Mouse (Mus musculus) embryonic facial prominence, embryonic 10.5 days (tissue): ENCODE measurements around the gene Csn1s2b. TPM values are rescaled to one million over a fixed set of nuclear protein-coding genes. Genes with fewer than 3 reads are reported as not detected.
"Not testable (repeated sequence)": the region's sequence is repeated elsewhere in the genome, so short reads cannot be mapped to it uniquely, and the experiment has no call there.

Experiments
- DNase-seq: peaks from one replicate; pipeline ENCODE4 v3.0.0-alpha.2; 2017; ENCODE audit warnings: low spot score
- H3K27ac ChIP-seq: fragments of 300-500 bp; sonication (generic); replicated peaks from 2 replicates; pipeline ENCODE4 v1.5.1; 2016; ENCODE audit warnings: mild to moderate bottlenecking
- H3K27me3 ChIP-seq: fragments of 300-500 bp; sonication (generic); replicated peaks from 2 replicates; pipeline ENCODE4 v1.6.1; 2016; ENCODE audit warnings: low read depth, mild to moderate bottlenecking; ENCODE audit not compliant: poor library complexity, severe bottlenecking
- H3K36me3 ChIP-seq: fragments of 300-500 bp; sonication (generic); replicated peaks from 2 replicates; pipeline ENCODE4 v1.6.1; 2016; ENCODE audit warnings: mild to moderate bottlenecking, moderate library complexity
- H3K4me1 ChIP-seq: fragments of 300-500 bp; sonication (generic); 2 replicates; pipeline ENCODE4 v1.6.1; 2016
- H3K4me3 ChIP-seq: fragments of 300-500 bp; sonication (generic); 2 replicates; pipeline ENCODE4 v1.5.1; 2016; ENCODE audit warnings: mild to moderate bottlenecking, moderate library complexity
- H3K9me3 ChIP-seq: fragments of 300-500 bp; sonication (generic); 2 replicates; pipeline ENCODE4 v1.6.1; 2016; ENCODE audit warnings: mild to moderate bottlenecking
- WGBS: fragments of 180-500 bp; shearing (Covaris S2); methylation state at CpG from one replicate; pipeline ENCODE4 v1.1.7; 2016; 5-methylcytosine and 5-hydroxymethylcytosine counted together
- polyA plus RNA-seq: library from polyadenylated mRNA; unstranded; fragments of >200 nt; fragmentation: Nextera tagmentation; extraction: Ambion mirVana; gene quantifications from 2 replicates; pipeline ENCODE4 v1.2.1, GENCODE M21; 2016

The Csn1s2b gene
- not detected in 2 replicates for polyA plus RNA-seq

DNA sequence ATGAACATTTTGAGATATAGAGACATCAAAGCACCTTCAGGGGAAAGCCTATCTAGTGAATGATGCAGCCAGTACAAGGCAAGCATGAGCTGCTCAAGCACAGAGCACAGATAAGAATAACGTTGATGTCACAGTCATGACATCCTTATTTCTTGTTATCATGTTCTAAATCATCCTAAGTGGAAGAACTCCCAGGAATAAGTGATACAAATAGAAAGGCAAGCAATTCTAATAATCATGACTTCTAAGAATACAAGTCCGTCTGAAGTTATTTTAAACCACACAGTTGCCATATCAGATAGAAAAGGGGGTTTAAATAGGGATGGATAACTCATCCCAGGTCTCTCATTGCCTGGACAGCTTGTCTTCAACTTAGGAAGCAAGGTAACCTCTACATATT is at the start of gene Csn1s2b:
Gene Csn1s2b, plus strand, starts transcription at position 301 of the 400 bp plus-strand sequence.
- H3K4me3 ChIP-seq = no peak within 1 kb of the TSS
- H3K36me3 ChIP-seq = no peaks in the 10 kb centered on the region
- WGBS = 77% methylated on average over 2 of the region's 2 CpGs
- no peak within 1 kb of the TSS for H3K27ac ChIP-seq
- no peaks in the 10 kb centered on the region for H3K27me3 ChIP-seq
- no peaks in the 10 kb centered on the region for H3K4me1 ChIP-seq
- no peak for DNase-seq
- no peaks in the 10 kb centered on the region for H3K9me3 ChIP-seq

DNA sequence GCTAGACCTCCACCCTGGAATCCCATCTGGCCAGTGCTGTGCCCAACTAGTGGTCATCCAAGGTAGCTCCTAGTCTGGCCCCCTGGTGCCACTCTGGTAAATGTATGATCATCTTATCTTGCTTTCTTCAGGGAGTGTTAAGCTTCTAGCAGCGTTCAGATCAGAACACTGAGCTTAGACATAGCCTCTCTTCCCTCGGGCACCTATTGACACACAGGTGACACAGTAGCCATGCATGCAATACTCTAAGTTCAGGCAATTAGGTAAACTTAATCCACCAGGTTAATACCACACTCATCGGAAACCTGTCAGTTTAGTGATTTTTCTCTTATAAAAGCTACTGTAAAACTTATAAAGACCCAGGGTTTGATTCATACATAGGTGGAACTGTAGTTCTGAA is 43.3 kb upstream of the Csn1s2b start:
- Histone ChIP-seq H3K27ac (no peak overlapping the region), H3K4me1 (no peaks in the 10 kb centered on the region), H3K4me3 (no peak overlapping the region), H3K27me3 (no peaks in the 10 kb centered on the region), H3K36me3 (no peaks in the 10 kb centered on the region), H3K9me3 (no peaks in the 10 kb centered on the region)
- WGBS = 87% methylated on average over 3 of the region's 3 CpGs
- DNase-seq = no peak

DNA sequence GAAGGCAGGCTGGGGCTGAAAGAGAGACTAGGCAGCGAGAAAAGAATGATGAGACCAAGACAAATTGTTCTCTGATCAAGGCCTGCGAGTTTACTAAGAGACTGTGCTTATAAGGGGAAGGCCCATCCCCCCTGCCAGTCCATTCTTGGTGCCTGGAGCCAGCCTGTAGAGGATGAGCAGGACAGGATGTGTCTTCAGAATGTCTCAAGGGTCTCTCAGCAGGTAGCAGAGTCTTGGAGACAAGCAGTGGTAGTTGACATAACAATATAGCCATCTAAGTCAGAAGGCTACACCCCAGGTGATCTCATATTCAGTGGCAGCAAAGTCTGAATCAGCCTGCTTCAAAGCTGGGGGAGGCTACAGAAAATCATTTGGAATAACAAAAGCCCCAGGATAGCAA is 35.7 kb upstream of the Csn1s2b start:
- H3K36me3 ChIP-seq, H3K27me3 ChIP-seq, DNase-seq, H3K27ac ChIP-seq, H3K9me3 ChIP-seq, H3K4me1 ChIP-seq, H3K4me3 ChIP-seq: not testable (repeated sequence)
- 40% methylated on average over 2 of the region's 2 CpGs for WGBS

DNA sequence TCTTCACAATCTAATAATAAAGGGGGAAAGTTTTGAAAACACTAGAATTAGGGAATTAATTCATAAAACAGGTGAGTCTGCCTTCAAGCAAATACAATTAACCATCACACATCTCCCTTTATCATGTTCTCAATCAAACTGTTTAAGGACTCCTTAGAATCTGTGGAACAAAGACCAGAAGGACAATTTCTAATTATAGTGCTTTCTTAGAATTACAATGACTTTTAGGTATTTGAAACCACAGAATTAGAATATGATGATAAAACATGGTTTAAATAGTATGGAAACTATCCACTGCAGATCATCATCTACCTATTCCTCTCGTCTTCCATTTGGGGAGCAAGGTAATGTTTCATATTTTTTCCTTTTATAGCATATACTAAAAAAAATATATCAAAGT is 33.6 kb upstream of the Csn1s2b start, which contains the start of gene Csn1s2a:
Gene Csn1s2a, plus strand, starts transcription at position 301 of the 400 bp plus-strand sequence.
- WGBS = 87% methylated on average over 1 of the region's 1 CpGs
- Histone ChIP-seq H3K27me3 (no peaks in the 10 kb centered on the region), H3K4me1 (no peaks in the 10 kb centered on the region), H3K4me3 (no peak within 1 kb of the TSS), H3K27ac (no peak within 1 kb of the TSS), H3K36me3 (no peaks in the 10 kb centered on the region), H3K9me3 (no peaks in the 10 kb centered on the region)
- DNase-seq = no peak

DNA sequence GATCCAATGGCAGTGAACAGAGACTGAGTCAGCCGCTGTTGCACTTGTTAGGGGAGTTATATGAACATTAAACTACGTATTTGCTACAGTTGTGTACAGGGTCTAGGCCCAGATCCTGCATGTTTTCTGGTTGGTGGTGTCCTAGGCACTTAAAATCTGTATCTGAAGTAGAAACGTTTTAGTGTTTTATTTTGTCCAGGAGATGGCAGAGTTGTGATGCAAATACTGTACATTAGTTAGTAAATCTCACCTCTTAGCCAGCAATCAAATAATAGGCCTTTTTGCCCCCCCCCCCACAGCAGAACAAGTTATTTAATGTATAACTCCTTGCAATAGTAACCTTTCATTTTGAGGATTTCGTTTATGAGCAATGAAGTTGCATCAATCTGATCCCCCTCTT is 25.2 kb upstream of the Csn1s2b start:
- Histone ChIP-seq H3K27ac (no peak overlapping the region), H3K27me3 (no peaks in the 10 kb centered on the region), H3K4me3 (no peak overlapping the region), H3K9me3 (no peaks in the 10 kb centered on the region), H3K4me1 (no peaks in the 10 kb centered on the region), H3K36me3 (no peaks in the 10 kb centered on the region)
- no peak for DNase-seq
- 65% methylated on average over 4 of the region's 4 CpGs for WGBS

DNA sequence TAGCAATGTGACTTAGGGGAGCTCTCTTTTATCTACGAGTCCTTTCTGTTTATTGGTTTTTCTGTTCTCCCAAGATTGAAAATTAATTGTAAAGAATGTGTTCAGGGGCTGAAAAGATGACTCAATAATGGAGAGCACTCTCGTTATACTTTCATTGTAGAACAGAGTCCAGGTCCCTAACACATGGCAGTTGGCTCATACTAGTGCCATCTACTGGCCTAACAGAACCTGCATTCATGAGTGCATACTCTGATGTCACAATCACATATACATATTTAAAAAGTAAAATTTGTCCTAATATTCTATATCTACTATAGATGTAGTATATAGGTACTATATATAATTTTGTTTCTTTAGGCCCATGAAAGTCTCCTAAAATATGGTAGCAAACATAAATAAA is 1.4 kb downstream of the Csn1s2b start:
- Histone ChIP-seq H3K27me3 (no peaks in the 10 kb centered on the region), H3K9me3 (no peaks in the 10 kb centered on the region), H3K4me1 (no peaks in the 10 kb centered on the region), H3K4me3 (no peak overlapping the region), H3K36me3 (no peaks in the 10 kb centered on the region), H3K27ac (no peak overlapping the region)
- DNase-seq = no peak
- WGBS = 76% methylated on average over 2 of the region's 2 CpGs

DNA sequence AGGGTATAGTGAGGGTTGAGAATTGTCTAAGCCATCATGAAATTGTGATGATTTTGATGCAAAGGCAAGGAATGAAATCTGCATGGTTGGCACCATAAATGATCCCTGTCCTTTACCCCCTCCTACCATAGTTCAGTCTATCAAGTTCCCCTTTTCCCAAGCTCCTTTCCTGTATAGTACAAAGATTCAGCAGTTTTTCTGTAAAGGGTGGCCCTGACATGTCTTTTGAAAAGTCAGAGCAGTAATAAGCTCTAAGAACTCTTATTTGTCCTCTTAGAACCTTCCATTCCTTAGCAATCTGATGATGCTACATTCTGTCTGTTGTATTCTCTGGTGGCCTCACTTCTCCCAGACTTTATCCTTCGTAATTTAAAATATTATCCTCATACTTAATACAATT is 17.5 kb downstream of the Csn1s2b start, which contains the start of gene Prr27:
Gene Prr27, plus strand, starts transcription at position 301 of the 400 bp plus-strand sequence.
- Histone ChIP-seq H3K4me3 (no peak within 1 kb of the TSS), H3K36me3 (no peaks in the 10 kb centered on the region), H3K27me3 (no peaks in the 10 kb centered on the region), H3K4me1 (no peaks in the 10 kb centered on the region), H3K27ac (no peak within 1 kb of the TSS), H3K9me3 (no peaks in the 10 kb centered on the region)
- no peak for DNase-seq
- 75% methylated on average over 1 of the region's 1 CpGs for WGBS

DNA sequence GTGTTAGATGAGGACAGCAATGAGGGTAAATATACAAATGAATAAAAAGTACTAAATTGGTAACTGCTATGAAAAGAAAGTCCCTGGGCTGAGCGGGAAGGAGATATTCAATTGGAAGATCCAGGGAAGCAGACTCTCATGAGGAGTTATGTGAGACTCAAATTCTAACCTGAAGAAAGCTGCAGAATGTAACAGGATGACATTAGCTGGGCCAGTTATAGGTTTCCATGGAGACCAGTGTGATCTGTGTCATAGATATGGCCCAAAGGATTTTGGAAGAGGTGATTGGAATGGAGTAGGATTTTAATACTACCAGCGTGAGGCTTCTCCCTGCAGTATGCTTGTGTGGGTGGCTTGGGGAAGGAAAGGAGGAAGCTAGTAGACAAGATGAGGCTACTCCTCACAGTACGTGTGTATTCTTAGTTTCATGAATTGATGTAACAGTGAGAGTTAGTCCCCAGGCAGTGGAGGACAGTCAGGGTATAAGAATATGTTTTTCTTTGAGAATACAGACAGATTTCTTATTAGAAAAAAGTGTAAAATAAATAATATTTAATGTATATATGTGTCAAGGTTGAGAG is 47.3 kb downstream of the Csn1s2b start:
- Histone ChIP-seq H3K9me3 (no peaks in the 10 kb centered on the region), H3K27ac (no peak overlapping the region), H3K36me3 (no peaks in the 10 kb centered on the region), H3K4me1 (no peaks in the 10 kb centered on the region), H3K27me3 (no peaks in the 10 kb centered on the region), H3K4me3 (no peak overlapping the region)
- WGBS = 75% methylated on average over 3 of the region's 3 CpGs
- no peak for DNase-seq

DNA sequence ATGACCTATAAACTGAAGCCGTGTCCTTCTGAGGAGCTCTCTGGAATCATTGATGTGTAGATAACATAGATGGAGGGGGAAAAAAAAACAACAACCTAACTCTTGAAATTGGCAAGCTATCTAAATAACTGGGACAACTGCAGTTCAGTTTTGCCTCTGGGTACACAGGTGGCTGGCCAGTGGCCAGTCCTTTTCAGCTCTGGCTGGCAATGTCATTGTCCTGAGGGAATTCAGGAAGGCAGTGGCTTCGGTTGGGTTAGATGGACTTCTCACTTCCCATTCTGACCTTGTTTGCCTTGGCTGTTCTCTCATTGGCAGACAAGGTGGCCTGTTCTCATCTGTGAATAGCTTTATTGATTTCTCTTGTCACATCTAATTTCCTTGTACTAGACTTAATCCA is 62.2 kb downstream of the Csn1s2b start:
- Histone ChIP-seq H3K36me3 (no peaks in the 10 kb centered on the region), H3K27ac (no peak overlapping the region), H3K27me3 (no peaks in the 10 kb centered on the region), H3K4me1 (no peaks in the 10 kb centered on the region), H3K9me3 (no peaks in the 10 kb centered on the region), H3K4me3 (no peak overlapping the region)
- WGBS = 72% methylated on average over 2 of the region's 2 CpGs
- no peak for DNase-seq

DNA sequence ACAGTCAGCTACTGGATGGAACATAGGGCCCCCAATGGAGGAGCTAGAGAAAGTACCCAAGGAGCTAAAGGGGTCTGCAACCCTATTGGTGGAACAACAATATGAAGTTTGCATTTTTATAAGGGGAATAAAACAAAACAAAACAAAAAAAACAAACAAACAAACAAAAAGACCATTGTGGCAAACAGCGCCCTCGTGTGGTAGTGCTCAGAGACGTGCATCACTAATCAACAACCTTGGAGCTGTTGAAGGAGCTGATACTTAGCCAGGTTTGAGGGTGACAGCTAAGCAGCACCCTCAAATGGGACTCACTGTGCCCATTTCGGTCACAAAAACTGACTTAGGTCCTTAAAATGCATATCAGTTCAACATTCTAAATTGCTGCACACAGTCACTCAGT is 63.5 kb downstream of the Csn1s2b start:
- H3K27ac ChIP-seq = no peak overlapping the region
- no peaks in the 10 kb centered on the region for H3K36me3 ChIP-seq
- H3K27me3 ChIP-seq = no peaks in the 10 kb centered on the region
- DNase-seq = no peak
- no peak overlapping the region for H3K4me3 ChIP-seq
- WGBS = 39% methylated on average over 4 of the region's 4 CpGs
- no peaks in the 10 kb centered on the region for H3K4me1 ChIP-seq
- H3K9me3 ChIP-seq = no peaks in the 10 kb centered on the region

Other genes with a start within 250 kb of the Csn1s2b start
- gene Sult1d1, start 239.1 kb upstream of the Csn1s2b start, polyA plus RNA-seq = not detected in 2 replicates
- 0.28 and 1.1 TPM in 2 replicates for gene Sult1e1, start 216.5 kb upstream of the Csn1s2b start, polyA plus RNA-seq
- not detected in 2 replicates for gene Csn1s1, start 141.9 kb upstream of the Csn1s2b start, polyA plus RNA-seq
- gene Csn2, start 108.5 kb upstream of the Csn1s2b start, polyA plus RNA-seq = not detected in 2 replicates
- gene Csn1s2a, start 33.5 kb upstream of the Csn1s2b start, polyA plus RNA-seq = not detected in 2 replicates
- not detected in 2 replicates for gene Prr27, start 17.6 kb downstream of the Csn1s2b start, polyA plus RNA-seq
- not detected in 2 replicates for gene Odam, start 76.9 kb downstream of the Csn1s2b start, polyA plus RNA-seq
- 3.0 and 3.1 TPM in 2 replicates for gene Csn3, start 117.5 kb downstream of the Csn1s2b start, polyA plus RNA-seq
- gene 2310003L06Rik, start 161.4 kb downstream of the Csn1s2b start, polyA plus RNA-seq = not detected in 2 replicates
- gene Gm28434, start 161.4 kb downstream of the Csn1s2b start, polyA plus RNA-seq = not detected in 2 replicates
- gene Cabs1, start 171.4 kb downstream of the Csn1s2b start, polyA plus RNA-seq = not detected in 2 replicates
- not detected in 2 replicates for gene Smr3a, start 194.5 kb downstream of the Csn1s2b start, polyA plus RNA-seq